Mouse (Mus musculus) CD4-positive naive resting alpha-beta T cell, adult 57 days (primary cell): ENCODE measurements around the gene Prpf40a. TPM values are rescaled to one million over a fixed set of nuclear protein-coding genes. Genes with fewer than 3 reads are reported as not detected.

ENCODE experiments used
- total RNA-seq: library from RNA; stranded (reverse); gene quantifications from one replicate; pipeline ENCODE4 v1.2.4, GENCODE M21; 2023

The Prpf40a gene
- total RNA-seq = 95.7 TPM

GRCm38 (mm10) chr2:53190684-53191511, at the start of gene Prpf40a:
Gene Prpf40a (minus strand): TSS chr2:53191284.

DNA sequence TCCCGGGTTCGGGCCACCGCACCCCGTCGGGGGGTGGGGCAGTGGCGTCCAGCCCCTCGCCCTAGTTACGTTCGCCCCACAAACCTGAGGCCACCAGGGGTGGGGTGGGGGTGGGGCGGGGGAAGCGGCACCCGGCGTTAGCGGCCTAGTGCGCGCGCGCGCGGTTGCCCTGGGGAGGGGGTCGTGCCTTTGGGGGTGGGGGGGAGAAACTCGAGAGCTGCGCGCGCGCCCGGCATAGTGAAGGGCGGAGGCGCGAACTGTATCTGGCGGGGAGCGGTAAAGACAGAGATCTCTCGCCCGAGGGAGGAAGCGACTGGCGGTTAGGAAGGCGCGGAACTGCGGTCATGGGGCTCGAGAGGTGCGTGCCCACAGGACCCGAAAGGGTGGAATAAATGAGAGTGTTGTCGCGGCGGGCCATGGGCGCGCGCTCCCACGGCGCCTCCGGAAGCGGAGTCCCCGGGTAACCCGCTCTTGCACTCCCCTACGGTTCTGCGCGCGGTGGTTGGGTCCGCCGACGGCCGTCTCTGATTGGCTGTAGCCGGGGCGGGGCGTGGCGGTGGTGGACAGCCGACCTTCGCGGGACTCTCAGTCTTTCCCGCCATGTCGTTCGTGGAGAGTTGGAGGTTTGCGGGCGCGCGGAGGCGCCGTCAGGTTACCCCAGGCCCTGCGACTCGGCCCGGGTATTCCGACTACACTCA, 588 bp upstream of the Prpf40a start, which contains the start of gene Arl6ip6:
Arl6ip6 (plus strand) TSS at position 204 of the 698 bp plus-strand sequence.

Other genes with a start within 250 kb of the Prpf40a start
- 22.1 TPM for gene Arl6ip6, start 442 bp upstream of the Prpf40a start, total RNA-seq